Mouse (Mus musculus) mouse trophoblast stem cell (cell line): Measurements from ENCODE around the gene Rheb.
"Not testable (repeated sequence)": the region's sequence is repeated elsewhere in the genome, so short reads cannot be mapped to it uniquely, and the experiment has no call there.

Experiments
- in situ Hi-C, 2 experiments: fragments of 300-500 bp; cut with MseI, MboI; formaldehyde crosslinking; loops; 2 replicates in 1 of 2; 3 replicates in 1 of 2; pipeline ENCODE4 v1.15.1; 2025

Rheb gene

GRCm38 (mm10) chr5:24841662-24842273, 656 bp downstream of the Rheb start:
- in situ Hi-C loops, result no loop called here

GRCm38 (mm10) chr5:24840975-24841431, 1.4 kb downstream of the Rheb start:
- in situ Hi-C loops, result no loop called here

GRCm38 (mm10) chr5:24834491-24834890, 7.9 kb downstream of the Rheb start:
- in situ Hi-C loops, result no loop called here

GRCm38 (mm10) chr5:24831912-24832311, 10.5 kb downstream of the Rheb start:
- in situ Hi-C loops, result no loop called here

GRCm38 (mm10) chr5:24828446-24828845, 14.0 kb downstream of the Rheb start:
- in situ Hi-C loops, result no loop called here

GRCm38 (mm10) chr5:24827173-24827572, 15.3 kb downstream of the Rheb start:
- in situ Hi-C loops, result no loop called here

GRCm38 (mm10) chr5:24826056-24826770, 16.2 kb downstream of the Rheb start:
- in situ Hi-C loops, result no loop called here

GRCm38 (mm10) chr5:24825365-24826055, 16.9 kb downstream of the Rheb start:
- in situ Hi-C loops, result no loop called here

- in situ Hi-C loops, result no loop called here
These were observed 18.5 kb downstream of the Rheb start for GRCm38 (mm10) chr5:24823864-24824405.

GRCm38 (mm10) chr5:24822781-24823180, 19.6 kb downstream of the Rheb start:
- in situ Hi-C loops, result no loop called here

GRCm38 (mm10) chr5:24822231-24822630, 20.2 kb downstream of the Rheb start:
- in situ Hi-C loops, result not testable (repeated sequence)

GRCm38 (mm10) chr5:24821403-24821841, 21.0 kb downstream of the Rheb start:
- in situ Hi-C loops, result no loop called here

GRCm38 (mm10) chr5:24820627-24821026, 21.8 kb downstream of the Rheb start:
- in situ Hi-C loops, result no loop called here

- in situ Hi-C loops, result no loop called here
These were observed 25.2 kb downstream of the Rheb start for GRCm38 (mm10) chr5:24817191-24817590.

GRCm38 (mm10) chr5:24813946-24814345, 28.5 kb downstream of the Rheb start:
- in situ Hi-C loops, result no loop called here

GRCm38 (mm10) chr5:24813005-24813404, 29.4 kb downstream of the Rheb start:
- in situ Hi-C loops, result no loop called here

GRCm38 (mm10) chr5:24805222-24805621, 37.2 kb downstream of the Rheb start:
- in situ Hi-C loops, result no loop called here

- in situ Hi-C loops, result no loop called here
These were observed 37.8 kb downstream of the Rheb start for GRCm38 (mm10) chr5:24804661-24805060.

- in situ Hi-C loops, result no loop called here
These were observed 40.4 kb downstream of the Rheb start for GRCm38 (mm10) chr5:24801841-24802624.

- in situ Hi-C loops, result no loop called here
These were observed 42.0 kb downstream of the Rheb start for GRCm38 (mm10) chr5:24800416-24800815.

- in situ Hi-C loops, result no loop called here
These were observed 43.8 kb downstream of the Rheb start for GRCm38 (mm10) chr5:24798639-24799038.

GRCm38 (mm10) chr5:24797858-24798257, 44.6 kb downstream of the Rheb start:
- in situ Hi-C loops, result no loop called here
